Mouse (Mus musculus) urinary bladder, postnatal 4 days (tissue): ENCODE measurements around the gene Naif1.

Source experiments
- DNase-seq, 2 experiments: peaks; one replicate each; pipeline ENCODE4 v3.0.0; 2021 to 2022; ENCODE audit warnings: low spot score in 2 of 2

Naif1 gene

DNA sequence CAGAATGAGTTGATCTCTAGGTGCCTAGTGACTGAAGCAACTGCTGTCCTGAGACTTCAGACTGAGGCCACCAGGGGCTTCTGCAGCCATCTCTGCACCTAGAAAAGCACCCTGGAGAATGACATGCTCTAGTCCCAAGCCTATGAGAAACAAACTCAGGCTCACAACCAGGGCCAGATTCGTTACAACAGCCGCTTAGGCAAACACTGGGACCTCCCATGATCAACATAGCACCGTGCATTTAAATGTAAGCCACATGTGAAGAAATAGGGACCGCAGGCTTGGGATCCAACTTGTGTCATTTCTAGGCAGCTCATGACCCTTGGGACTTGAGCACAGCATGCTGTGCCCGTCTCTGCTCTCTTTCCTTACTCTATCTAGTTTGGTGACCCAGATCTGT lies 22.5 kb upstream of the Naif1 start:
- no peak for DNase-seq

DNA sequence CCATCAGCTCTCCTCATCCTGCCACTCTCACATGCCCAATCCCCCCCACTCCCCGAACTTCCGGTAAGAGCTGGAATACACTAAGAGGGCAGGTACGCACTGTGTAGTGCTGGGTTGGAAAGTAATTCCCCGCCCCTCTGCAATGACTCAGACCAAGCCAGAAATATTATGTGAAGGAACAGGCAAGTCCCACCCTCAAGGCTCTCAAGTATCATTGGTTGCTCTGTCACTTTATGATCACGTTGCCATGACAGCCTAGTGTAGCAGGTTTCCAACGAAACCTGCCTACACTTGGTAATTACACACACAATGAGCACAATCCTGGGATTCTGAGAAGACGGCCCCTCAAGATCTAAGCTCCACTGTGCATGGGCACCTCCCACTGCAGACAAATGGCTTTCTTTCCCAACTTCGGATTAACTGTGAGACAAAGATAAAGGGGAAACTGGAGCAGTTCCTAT lies 22.0 kb upstream of the Naif1 start:
- DNase-seq, result no peak

DNA sequence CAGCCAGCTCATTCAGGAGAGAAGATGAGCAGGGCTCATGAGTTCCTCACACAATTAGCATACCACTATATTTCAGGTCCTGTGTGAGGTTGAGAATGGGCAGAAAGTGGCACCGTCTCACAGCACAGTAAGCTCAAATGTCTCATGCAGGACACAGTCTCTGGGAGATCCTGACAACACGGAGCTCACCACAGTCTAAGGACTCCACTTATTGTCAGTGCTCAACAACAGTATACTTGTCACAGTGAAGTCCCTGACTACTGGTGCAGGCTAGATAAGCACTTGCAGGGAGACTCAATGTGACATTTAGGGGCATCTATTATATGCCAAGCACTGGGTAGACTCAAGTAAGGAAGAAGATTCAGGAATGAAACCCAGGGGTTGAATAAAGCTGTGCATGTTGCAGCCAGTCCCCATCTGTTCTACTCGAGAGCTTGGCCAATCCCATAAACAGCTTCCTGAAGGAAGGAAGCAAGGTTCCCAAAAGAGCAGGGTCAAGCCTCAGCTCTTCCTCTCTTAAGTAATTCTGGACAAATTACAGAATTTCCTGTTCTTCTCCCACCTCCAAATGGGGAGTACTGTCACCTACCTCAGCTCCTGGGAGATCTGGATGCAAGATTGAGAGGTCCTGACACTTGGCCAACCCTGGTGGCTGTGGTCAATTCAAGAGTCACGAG lies 20.9 kb upstream of the Naif1 start:
- no peak for DNase-seq

DNA sequence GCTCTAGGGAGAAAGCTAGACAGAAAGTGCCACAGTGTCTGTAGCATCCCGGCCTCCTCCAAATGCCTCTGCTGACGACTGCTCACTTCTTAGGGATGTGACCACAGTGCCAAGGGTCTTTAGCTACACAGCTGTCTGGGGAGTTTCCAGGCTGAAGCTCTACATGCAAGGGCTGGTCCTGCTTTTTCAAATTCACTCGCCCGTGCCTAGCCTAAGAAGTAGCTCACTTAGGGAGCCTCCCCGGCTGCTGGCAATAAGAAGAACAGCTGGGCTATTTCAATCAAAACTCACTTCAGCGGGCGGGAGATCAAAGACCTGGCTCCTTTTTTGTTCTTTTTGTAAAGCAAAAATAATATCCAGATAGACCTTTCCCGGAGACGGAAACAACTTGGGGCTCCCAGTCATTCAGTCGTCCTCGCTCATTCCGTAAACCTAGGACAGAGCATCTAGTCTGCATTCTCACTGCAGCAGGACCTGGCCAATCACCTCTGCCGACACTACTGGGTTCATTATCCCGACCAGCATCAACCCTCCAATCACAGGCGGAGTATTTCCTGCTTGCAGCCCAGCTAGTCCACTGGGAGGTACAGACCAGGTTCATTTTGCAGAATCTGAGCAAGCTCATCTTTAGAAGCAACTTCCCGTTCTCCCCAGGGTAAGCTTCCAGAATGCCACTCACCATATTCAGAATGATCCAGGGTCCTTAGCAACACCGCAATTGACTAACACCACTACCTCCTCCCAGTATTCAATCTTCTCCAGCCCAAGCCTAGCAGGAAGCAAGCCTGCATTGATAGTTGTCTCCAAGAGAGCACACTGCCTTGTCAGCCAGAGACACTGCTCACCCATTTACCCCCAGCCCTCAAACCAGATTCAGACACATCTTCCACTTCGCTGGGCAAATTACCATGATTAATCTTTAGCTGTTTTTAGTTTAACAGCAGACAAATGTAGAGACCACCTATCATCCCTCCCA lies 19.3 kb upstream of the Naif1 start:
- DNase-seq, result peak; percentile 68 to 71

DNA sequence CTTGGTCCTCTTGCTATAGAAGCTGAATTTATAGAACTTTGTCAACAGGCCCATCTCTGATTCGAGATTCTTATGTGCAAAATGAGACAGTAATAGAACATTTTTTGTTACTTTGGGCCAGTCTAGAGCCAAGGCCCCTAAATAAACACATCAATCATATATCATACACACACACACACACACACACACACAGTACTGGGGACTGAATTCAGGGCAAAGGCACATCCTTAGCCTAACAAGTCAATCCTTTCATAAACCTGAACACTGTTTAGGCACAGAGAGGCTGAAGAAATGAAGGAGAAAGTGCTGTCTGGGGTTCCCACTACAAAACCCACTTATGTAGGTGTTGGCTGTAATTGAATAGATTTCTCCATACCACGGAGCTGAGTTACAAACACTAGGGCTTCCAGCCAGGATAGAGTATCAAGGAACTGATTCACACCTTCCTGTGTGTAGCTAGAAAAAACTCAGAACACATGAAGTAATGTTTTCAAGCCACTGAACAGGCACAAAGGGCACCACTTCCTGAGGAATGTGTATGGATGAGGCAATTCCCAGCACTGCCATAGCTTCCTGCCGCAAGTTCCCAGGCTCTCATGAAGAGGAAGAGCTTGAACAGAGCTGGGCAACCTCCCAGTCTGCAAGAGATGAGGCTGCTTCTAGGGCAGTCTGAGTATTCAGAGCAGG lies 13.4 kb upstream of the Naif1 start:
- DNase-seq, result no peak

DNA sequence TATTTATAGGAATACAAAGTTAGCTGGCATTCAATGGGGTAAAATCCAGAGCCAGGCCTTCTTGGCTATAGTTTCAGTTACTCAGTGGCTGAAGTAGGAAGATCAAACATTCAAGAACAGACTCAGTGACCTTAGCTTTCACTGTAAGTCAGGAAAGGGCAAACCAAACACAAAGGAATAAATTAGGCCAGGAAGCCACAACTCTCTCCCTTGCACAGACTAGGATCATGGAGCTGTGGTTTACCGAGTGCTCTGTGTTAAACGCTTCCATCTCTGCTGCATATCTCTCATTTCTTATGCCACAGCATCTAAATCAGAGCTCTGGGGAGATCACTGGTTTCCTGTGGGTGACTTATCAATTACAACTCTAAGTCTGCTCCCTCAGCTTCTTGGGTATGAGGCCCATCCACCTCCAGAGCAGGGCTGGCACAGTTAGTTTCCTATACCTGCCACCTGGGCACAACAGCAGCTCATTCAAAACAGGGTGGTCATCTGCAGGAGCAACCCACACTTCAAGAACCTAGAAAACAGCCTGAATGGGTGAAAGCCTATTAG lies 12.6 kb upstream of the Naif1 start:
- no peak for DNase-seq

DNA sequence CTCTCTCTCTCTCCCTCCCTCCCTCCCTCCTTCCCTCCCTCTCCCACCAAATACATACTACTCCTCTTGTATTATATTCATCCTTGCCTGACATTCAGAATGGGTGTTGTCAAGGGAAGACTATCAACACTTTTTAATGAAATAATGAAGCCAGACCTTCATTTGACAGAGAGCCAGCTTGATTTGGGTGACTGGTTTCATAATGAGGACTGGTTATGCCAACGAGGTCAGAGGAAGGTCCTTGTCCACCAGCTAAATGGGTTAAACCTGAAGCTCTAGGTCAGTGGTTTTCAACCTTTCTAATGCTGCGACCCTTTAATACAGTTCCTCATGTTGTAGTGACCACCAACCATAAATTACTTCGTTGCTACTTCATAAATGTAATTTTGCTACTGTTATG lies 11.5 kb upstream of the Naif1 start:
- DNase-seq, result no peak

DNA sequence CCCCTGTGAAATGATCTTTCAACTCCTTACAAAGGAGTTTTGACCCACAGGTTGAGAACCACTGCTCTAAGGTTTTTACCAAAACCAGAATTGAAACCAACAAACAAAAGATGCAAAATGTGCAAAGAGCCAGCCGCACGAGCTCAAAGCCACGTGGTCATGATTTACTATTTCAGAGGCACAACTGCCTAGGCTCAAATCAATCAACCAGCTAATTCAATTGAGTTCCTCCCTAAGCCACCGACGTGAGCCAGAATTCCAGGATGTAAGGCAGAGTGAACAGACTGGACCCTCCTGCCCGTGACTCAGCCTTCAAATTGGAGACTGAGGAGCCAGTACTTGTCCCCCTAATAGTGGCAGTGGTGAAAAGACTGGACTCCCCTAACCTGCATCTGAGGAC lies 11.1 kb upstream of the Naif1 start:
- no peak for DNase-seq

DNA sequence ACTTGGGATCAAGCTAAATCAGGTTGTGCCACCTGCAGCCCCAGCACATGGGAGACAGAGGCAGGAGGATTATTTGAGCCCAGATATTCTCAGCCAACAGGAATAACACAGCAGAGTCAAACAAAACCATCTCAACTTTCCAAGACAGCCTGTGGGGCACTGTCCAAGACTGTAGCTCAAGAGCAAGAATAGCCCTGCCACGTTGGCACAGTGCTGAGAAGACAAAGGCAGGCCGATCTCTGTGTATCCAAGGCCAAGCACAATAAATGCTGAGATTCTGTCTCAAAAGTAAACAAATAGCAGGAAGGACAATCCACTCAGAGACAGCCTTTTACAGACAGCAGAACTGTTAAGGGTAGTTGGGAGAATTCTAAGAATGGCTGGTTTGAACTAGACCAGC lies 10.1 kb upstream of the Naif1 start:
- DNase-seq, result no peak

DNA sequence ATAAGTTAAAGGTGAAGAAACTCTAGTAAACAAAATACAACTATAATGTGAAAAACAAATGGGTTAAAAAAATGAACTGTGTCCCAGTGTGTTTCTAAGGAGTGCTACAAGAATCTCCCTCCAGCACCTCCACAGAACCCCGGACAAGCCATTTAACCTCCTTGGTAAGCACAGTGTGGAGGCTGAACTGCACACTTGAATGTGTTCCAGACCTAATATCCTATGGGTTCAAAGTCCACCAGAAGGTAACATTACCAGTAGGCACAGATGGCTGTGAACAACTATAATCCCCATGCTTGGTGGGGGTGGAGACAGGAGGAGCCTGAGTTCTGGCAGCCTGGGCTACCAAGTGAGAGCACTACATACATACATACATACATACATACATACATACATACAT lies 9.6 kb upstream of the Naif1 start:
- no peak for DNase-seq

DNA sequence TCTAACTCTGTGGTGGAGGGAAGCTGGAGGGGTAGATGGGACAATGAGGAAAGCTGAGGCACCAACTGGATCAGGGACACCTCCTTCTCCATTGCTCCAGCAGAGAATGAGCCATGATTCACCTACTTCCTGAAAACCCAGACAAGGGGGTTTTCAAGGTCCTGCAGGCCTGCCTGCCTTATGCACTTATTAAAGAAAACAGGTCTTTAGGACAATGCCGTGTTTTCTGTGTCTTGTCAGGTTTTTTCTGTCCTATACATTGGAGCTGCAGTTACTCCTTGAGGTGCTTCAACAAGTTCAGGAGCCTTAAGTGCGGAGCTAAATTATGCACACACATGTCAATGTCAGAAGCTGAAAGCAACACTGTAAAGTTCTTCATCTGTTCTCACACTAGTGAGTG lies 8.7 kb upstream of the Naif1 start:
- DNase-seq, result no peak

DNA sequence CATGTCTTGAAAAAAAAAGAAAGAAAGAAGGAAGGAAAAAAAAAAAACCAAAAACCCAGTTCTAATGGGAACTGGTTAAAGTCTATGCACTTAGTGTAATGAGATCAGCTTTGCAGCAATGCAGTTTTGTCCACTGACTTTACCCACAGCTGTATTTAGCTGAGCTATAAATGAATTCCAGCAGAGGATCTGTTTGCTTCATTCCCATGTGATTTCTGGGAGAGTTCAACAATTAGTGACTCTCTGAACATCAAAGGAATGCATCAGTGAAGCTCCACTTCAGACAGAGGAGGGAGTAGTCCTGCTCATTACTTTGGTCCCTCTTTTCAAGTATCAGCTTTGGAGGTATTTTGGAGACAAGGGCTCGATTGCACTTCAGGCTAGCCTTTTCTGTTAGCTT lies 4.7 kb upstream of the Naif1 start:
- no peak for DNase-seq

DNA sequence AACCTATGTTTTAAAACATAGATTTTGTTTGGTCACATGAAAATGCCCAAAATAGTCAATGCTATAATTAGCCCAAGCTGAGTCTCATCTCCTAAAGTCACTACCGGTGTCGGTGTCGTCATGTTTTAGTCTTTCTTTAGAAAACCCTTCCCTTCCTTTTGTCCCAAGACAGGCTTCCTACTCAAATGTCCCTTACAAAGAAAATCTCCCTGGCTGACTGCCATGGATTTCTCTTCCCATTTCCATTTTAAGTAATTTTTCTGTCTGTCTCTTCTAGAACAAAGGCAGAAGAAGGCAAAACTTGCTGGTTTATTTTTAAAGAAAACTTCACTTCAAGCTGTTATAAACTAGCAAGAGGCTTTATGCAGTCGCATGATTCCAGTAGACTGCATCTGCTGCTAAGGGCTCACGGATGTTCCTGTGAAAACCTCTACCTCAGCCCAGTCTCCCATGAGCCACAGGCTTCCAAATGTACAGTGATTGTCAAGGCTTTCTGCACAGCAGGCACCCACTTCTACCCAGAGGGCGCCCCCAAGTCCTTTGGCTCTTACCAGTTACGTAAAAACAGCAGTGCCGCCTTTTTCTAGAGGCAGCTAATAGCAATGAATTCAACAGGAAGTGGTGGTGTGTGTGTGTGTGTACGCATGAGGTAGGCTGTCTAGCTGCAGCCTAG lies 2.9 kb upstream of the Naif1 start:
- no peak for DNase-seq

DNA sequence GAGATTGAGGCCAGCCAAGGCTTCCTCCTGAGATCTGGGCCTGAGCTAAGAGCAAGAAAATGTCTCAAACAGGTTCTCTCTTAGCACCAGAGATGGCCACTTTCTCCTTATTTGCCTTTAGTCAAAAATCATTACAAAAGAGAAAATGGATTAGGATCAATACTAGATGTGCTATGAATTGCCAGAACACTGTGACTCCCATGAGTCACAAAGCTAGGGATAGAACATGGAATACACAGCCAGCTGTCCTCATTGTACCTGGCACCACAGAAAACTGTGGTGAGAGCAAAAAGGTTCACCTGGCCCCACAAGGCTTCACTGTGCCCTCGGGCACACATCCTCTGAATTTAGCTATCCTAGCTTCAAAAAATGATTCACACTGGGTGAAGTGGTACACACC lies 1.8 kb upstream of the Naif1 start:
- no peak for DNase-seq

DNA sequence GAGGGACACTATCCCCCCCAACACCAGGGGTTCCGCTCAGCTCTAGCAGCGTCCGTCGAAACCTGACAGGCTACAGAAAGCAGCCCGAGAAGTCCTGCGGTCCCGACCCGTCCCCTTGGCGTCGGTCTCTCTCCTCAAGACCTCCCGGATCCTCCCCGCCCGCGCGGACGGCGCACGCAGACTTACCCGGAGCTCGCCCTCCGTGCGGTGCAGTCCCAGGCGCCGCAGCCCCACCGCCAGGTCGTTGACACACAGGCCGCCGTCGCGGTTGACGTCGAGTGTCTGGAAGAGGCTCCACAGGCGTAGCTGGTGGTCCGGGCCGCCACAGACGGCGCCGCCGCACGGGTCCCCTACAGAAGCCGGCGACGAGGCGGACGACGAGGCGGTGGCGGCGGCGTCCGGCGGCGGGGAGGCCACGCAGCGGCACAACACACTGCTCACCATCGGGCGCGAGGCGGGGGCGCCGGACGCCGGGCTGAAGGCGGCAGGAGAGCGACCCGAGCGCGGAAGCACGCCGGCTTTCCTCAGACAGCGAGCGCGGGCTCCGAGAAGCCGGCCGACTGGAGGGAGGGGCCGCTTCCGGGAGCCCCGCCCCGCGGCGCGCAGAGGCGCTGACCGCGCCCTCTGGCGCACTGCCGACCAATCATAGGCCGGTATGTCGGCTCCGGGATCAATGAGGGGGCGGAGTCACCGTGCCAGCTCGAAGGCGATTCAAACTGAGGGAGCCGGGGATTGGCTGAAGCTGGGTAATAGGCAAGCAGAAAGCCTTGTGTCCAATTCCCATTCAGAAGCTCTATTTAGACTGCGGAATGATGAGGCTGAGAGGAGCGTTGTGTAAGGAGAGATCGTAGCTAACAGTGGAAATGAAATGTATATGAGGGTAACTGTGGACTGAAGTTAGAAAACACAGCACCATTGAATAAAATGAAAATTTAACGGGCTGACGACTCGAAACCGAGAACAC lies 906 bp downstream of the Naif1 start, which contains the start of gene Slc25a25:
TSS of gene Slc25a25 (minus strand) at position 565 of the 964 bp plus-strand sequence.
- DNase-seq, result peak; percentile 96 to 98

DNA sequence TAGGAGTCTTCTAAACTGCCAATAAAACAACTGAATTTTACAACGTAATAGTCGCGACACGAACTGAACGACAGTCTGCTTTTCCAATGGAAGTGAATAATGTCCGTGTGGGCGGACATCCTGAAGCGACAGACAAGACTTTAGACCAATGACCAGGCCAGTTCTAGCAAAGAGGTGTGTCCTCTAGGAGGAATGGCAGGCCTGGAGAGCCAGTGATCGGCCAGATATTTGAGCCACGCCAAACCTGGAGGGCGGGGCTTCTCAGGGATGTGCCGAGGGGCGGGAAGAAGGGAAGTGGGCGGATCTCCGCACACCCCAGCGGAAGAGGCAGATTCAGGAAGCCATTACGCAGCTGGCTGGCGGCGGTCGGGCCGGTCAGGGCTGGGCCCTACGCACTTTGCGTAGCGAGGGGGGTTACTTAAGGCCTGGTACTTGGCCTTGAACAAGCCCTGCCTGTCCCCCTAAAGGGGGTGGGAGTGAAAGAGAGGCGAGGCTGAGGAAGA lies 1.7 kb downstream of the Naif1 start:
- DNase-seq, result peak; percentile 97 to 99

DNA sequence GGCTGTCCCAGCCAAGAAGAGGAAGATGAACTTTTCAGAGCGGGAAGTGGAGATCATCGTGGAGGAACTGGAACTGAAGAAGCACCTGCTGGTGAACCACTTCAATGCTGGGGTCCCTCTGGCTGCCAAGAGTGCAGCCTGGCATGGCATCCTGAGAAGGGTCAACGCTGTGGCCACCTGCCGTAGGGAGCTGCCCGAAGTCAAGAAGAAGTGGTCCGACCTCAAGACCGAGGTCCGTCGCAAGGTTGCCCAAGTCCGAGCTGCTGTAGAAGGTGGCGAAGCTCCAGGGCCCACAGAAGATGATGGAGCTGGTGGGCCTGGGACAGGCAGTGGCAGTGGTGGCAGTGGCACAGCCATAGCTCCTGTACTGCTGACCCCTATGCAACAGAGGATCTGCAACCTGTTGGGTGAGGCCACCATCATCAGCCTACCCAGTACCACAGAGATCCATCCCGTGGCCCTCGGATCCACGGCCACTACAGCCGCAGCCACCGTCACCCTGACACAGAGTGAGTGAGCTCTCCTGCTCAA lies 2.2 kb downstream of the Naif1 start:
- no peak for DNase-seq

DNA sequence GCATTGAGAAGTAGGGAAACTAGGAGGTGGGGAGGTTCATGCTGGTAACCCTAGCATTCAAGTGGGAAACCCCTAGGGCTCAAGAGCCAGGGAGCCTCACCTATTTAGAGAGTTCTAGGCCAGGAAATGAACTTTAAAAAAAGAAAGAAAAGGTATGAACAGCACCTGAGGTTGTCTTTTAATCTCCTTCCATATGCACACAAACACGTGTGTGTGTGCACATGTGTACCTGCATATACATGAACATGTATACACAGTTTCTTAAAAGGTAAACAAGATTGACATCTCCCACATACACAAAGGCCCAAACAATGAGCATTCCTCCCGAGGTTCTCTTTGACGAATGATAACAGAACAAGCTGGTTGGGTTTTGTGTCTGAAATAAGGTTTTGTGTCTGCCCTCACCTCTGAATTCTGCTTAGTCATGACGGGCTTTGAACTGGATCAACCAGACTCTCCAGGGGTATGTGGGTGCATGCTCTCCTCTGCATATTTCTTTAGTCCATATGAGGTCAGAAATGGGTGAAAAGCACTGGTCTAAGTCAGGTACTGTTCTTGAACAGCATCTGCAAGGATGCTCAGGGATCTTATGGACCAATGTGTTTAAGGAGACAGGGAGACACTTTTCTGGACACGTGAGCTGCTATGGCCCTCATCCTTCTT lies 3.5 kb downstream of the Naif1 start:
- no peak for DNase-seq

DNA sequence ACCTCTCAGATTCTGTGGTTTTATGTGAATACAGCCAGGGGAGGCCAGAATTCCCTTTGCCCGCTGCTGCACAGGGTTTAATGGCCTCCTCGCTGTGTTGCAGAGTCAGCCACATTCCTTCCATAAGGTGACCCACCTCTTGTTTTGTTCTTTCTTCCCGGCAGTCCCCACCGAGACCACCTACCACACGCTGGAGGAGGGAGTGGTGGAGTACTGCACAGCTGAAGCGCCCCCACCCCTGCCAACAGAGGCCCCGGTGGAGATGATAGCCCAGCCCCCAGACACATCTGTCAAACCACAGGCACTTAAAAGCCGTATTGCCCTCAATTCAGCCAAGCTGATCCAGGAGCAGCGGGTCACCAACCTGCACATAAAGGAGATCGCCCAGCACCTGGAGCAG lies 4.4 kb downstream of the Naif1 start:
- no peak for DNase-seq
